Mouse (Mus musculus) embryonic facial prominence, embryonic 10.5 days (tissue): Measurements from ENCODE around the gene Gpr82. TPM values are rescaled to one million over a fixed set of nuclear protein-coding genes. Genes with fewer than 3 reads are reported as not detected.

ENCODE experiments used
- DNase-seq: peaks from one replicate; pipeline ENCODE4 v3.0.0-alpha.2; 2017; ENCODE audit warnings: low spot score
- H3K27ac ChIP-seq: fragments of 300-500 bp; sonication (generic); replicated peaks from 2 replicates; pipeline ENCODE4 v1.5.1; 2016; ENCODE audit warnings: mild to moderate bottlenecking
- H3K27me3 ChIP-seq: fragments of 300-500 bp; sonication (generic); replicated peaks from 2 replicates; pipeline ENCODE4 v1.6.1; 2016; ENCODE audit warnings: low read depth, mild to moderate bottlenecking; ENCODE audit not compliant: poor library complexity, severe bottlenecking
- H3K36me3 ChIP-seq: fragments of 300-500 bp; sonication (generic); replicated peaks from 2 replicates; pipeline ENCODE4 v1.6.1; 2016; ENCODE audit warnings: mild to moderate bottlenecking, moderate library complexity
- H3K4me1 ChIP-seq: fragments of 300-500 bp; sonication (generic); 2 replicates; pipeline ENCODE4 v1.6.1; 2016
- H3K4me3 ChIP-seq: fragments of 300-500 bp; sonication (generic); 2 replicates; pipeline ENCODE4 v1.5.1; 2016; ENCODE audit warnings: mild to moderate bottlenecking, moderate library complexity
- H3K9me3 ChIP-seq: fragments of 300-500 bp; sonication (generic); 2 replicates; pipeline ENCODE4 v1.6.1; 2016; ENCODE audit warnings: mild to moderate bottlenecking
- WGBS: fragments of 180-500 bp; shearing (Covaris S2); methylation state at CpG from one replicate; pipeline ENCODE4 v1.1.7; 2016; 5-methylcytosine and 5-hydroxymethylcytosine counted together
- polyA plus RNA-seq: library from polyadenylated mRNA; unstranded; fragments of >200 nt; fragmentation: Nextera tagmentation; extraction: Ambion mirVana; gene quantifications from 2 replicates; pipeline ENCODE4 v1.2.1, GENCODE M21; 2016

Gene Gpr82
- polyA plus RNA-seq, 1 experiment from 2014 or later: 0.42 TPM

- Histone ChIP-seq H3K27me3 (peaks cover 22% of the 10 kb centered on the region), H3K27ac (no peak overlapping the region), H3K4me1 (no peaks in the 10 kb centered on the region), H3K36me3 (no peaks in the 10 kb centered on the region), H3K4me3 (no peak overlapping the region), H3K9me3 (no peaks in the 10 kb centered on the region)
- WGBS: 88% methylated on average over 6 of the region's 6 CpGs
- no peak for DNase-seq
Observed at GRCm38 (mm10) chrX:13655906-13656305, 5.3 kb upstream of the Gpr82 start.

- H3K4me3 ChIP-seq: no peak overlapping the region
- peak; percentile 29 for DNase-seq
- WGBS: 3% methylated on average over 1 of the region's 1 CpGs
- H3K4me1 ChIP-seq: no peaks in the 10 kb centered on the region
- peaks cover 22% of the 10 kb centered on the region for H3K27me3 ChIP-seq
- no peak overlapping the region for H3K27ac ChIP-seq
- no peaks in the 10 kb centered on the region for H3K9me3 ChIP-seq
- no peaks in the 10 kb centered on the region for H3K36me3 ChIP-seq
Observed at GRCm38 (mm10) chrX:13656721-13657120, 4.4 kb upstream of the Gpr82 start.

DNA sequence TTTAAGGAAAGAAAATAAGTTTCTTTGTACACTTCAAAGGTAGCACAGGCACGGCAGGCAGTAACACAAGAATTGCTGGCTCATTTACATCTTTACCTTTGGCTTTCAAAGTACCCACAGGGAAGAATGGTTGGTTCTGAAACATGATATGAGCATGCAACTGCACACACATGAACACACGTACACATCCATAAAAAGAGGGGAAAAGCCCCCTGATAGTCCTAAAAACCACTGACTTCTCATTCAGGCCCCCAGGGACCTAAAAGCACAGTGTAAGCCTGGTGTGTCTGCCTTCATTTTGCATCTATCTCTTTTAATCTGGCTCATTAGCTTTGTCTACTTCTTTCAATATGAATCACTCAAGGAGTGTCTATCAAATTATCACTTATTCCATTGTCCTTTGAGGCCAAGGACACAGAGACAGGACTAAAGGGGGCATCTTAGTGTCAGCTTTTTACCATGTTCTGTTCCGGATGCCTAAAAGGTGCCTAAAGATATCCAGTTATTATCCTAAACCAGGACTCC, 2.5 kb upstream of the Gpr82 start:
- WGBS: 83% methylated on average over 3 of the region's 3 CpGs
- H3K4me1 ChIP-seq: no peaks in the 10 kb centered on the region
- H3K9me3 ChIP-seq: no peaks in the 10 kb centered on the region
- H3K27me3 ChIP-seq: peaks cover 14% of the 10 kb centered on the region
- H3K4me3 ChIP-seq: no peak overlapping the region
- no peaks in the 10 kb centered on the region for H3K36me3 ChIP-seq
- no peak overlapping the region for H3K27ac ChIP-seq
- DNase-seq: no peak

GRCm38 (mm10) chrX:13659201-13659890, 1.8 kb upstream of the Gpr82 start:
- 79% methylated on average over 4 of the region's 4 CpGs for whole genome bisulfite sequencing
- no peak overlapping the region for H3K27ac ChIP-seq
- no peaks in the 10 kb centered on the region for H3K36me3 ChIP-seq

DNA sequence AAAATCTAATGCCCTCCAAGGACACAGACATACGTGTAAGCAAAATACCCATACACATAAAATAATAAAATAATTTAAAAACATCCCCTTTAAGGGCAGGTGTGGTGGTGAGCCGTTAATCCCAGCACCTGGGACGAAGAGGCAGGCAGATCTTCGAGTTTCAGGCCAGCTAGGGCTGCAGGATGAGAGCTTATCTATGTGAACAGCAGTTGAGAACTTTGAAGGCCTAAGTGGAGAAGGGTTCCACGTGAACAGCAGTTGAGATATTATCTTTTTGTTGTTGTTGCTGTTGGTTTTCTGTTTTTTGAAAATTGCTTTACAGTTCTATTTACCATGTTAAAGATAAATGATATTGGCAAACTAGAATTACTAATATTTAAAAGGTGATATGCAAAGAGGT, 7.7 kb downstream of the Gpr82 start:
- 80% methylated on average over 5 of the region's 5 CpGs for WGBS
- H3K27ac ChIP-seq: no peak overlapping the region
- no peaks in the 10 kb centered on the region for H3K9me3 ChIP-seq
- H3K36me3 ChIP-seq: no peaks in the 10 kb centered on the region
- no peak for DNase-seq
- H3K4me3 ChIP-seq: no peak overlapping the region
- H3K4me1 ChIP-seq: no peaks in the 10 kb centered on the region
- H3K27me3 ChIP-seq: peaks cover 20% of the 10 kb centered on the region; the same call in 1 of the 2 replicates

More at GRCm38 (mm10) chrX:13659201-13659890, 1.8 kb upstream of the Gpr82 start:
- DNase-seq: no peak
- Histone ChIP-seq H3K4me1 (no peaks in the 10 kb centered on the region), H3K27me3 (peaks cover 14% of the 10 kb centered on the region), H3K9me3 (no peaks in the 10 kb centered on the region), H3K4me3 (no peak overlapping the region)

DNA sequence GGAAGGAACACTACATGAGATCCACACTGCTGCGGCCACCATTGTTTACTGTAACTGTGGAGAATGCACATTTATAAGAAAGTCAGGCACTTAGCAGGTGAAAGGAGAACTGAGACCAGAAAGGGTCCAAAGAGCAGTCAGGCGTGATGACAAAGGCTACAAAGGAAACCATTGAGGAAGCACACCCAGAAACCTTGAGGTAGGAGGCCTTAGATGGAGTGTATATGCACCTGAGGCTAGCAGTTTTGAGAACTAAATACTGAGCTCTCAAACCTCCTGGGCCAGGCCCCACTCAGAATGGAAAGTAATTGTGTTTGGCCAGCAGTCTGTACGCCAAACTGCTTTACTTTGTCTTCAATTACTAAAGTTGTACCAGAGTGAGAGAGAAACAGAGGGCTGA, 9.2 kb downstream of the Gpr82 start:
- no peaks in the 10 kb centered on the region for H3K9me3 ChIP-seq
- WGBS: 85% methylated on average over 3 of the region's 3 CpGs
- H3K4me1 ChIP-seq: no peaks in the 10 kb centered on the region
- H3K27ac ChIP-seq: no peak overlapping the region
- no peak overlapping the region for H3K4me3 ChIP-seq
- no peak for DNase-seq
- no peaks in the 10 kb centered on the region for H3K36me3 ChIP-seq
- peaks cover 20% of the 10 kb centered on the region; the same call in 1 of the 2 replicates for H3K27me3 ChIP-seq

GRCm38 (mm10) chrX:13673001-13673400, 11.8 kb downstream of the Gpr82 start:
- Histone ChIP-seq H3K4me1 (no peaks in the 10 kb centered on the region), H3K4me3 (no peak overlapping the region), H3K27ac (no peak overlapping the region), H3K36me3 (no peaks in the 10 kb centered on the region), H3K9me3 (no peaks in the 10 kb centered on the region), H3K27me3 (peaks cover 20% of the 10 kb centered on the region; the same call in 1 of the 2 replicates)
- 84% methylated on average over 3 of the region's 3 CpGs for WGBS
- DNase-seq: no peak

DNA sequence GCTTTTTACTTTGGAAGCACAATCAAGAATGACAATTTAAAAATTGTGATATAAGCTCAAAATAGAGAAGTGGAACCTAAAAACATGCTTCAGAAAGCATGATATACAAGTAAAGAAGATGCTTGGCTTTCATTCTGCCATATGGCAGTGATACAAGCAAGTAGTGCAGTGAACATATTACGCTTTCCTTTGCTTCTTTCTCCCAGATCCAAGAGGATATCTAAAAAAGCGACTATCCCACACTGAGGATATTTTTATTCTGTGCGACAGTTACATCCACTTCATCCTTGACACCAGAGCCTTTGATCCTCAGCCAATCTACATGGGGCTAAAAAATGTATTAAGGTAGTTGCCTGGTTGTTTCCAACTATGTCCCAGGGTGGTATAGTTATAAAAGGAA, 20.6 kb downstream of the Gpr82 start:
- no peak overlapping the region for H3K4me3 ChIP-seq
- H3K27ac ChIP-seq: no peak overlapping the region
- no peaks in the 10 kb centered on the region for H3K36me3 ChIP-seq
- 88% methylated on average over 3 of the region's 3 CpGs for WGBS
- H3K27me3 ChIP-seq: peaks cover 7% of the 10 kb centered on the region; the same call in 1 of the 2 replicates
- no peaks in the 10 kb centered on the region for H3K4me1 ChIP-seq
- no peaks in the 10 kb centered on the region for H3K9me3 ChIP-seq
- DNase-seq: no peak

- Histone ChIP-seq H3K36me3 (no peaks in the 10 kb centered on the region), H3K27me3 (peaks cover 7% of the 10 kb centered on the region; the same call in 1 of the 2 replicates), H3K4me3 (no peak overlapping the region), H3K9me3 (no peaks in the 10 kb centered on the region), H3K4me1 (no peaks in the 10 kb centered on the region), H3K27ac (no peak overlapping the region)
- 74% methylated on average over 1 of the region's 1 CpGs for WGBS
- no peak for DNase-seq
Observed at GRCm38 (mm10) chrX:13686589-13686988, 25.4 kb downstream of the Gpr82 start.

- no peaks in the 10 kb centered on the region for H3K9me3 ChIP-seq
- no peak overlapping the region for H3K27ac ChIP-seq
- H3K4me3 ChIP-seq: no peak overlapping the region
- no peaks in the 10 kb centered on the region for H3K36me3 ChIP-seq
- H3K27me3 ChIP-seq: no peaks in the 10 kb centered on the region
- WGBS: 70% methylated on average over 2 of the region's 2 CpGs
- DNase-seq: no peak
- H3K4me1 ChIP-seq: no peaks in the 10 kb centered on the region
Observed at GRCm38 (mm10) chrX:13688356-13688755, 27.2 kb downstream of the Gpr82 start.

- Histone ChIP-seq H3K9me3 (no peaks in the 10 kb centered on the region), H3K36me3 (no peaks in the 10 kb centered on the region), H3K4me1 (no peaks in the 10 kb centered on the region), H3K4me3 (no peak overlapping the region), H3K27me3 (no peaks in the 10 kb centered on the region), H3K27ac (no peak overlapping the region)
- WGBS: 86% methylated on average over 4 of the region's 4 CpGs
- no peak for DNase-seq
Observed at GRCm38 (mm10) chrX:13691865-13692264, 30.7 kb downstream of the Gpr82 start.

DNA sequence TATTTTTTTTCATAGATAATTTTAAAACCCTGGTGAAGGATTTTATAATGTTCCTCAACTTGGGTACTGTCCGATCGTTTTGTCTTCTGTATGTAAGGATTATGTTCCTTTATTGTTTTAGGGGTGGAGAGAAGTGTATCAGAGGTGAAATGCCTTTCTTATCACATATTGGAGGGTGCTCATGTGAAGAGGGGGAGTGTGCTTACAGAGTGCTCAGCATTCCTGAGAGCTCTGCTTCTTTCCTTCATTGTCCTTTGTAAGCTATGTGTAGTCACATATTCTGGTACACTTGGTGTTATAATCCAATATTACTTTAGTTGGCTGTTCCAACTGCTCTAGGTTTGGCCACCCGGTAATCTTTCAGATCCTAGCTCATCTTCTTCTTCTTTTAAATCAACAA, 39.5 kb downstream of the Gpr82 start:
- Histone ChIP-seq H3K9me3 (no peaks in the 10 kb centered on the region), H3K36me3 (no peaks in the 10 kb centered on the region), H3K4me1 (no peaks in the 10 kb centered on the region), H3K27me3 (no peaks in the 10 kb centered on the region), H3K27ac (no peak overlapping the region), H3K4me3 (no peak overlapping the region)
- DNase-seq: no peak
- 96% methylated on average over 3 of the region's 3 CpGs for WGBS

DNA sequence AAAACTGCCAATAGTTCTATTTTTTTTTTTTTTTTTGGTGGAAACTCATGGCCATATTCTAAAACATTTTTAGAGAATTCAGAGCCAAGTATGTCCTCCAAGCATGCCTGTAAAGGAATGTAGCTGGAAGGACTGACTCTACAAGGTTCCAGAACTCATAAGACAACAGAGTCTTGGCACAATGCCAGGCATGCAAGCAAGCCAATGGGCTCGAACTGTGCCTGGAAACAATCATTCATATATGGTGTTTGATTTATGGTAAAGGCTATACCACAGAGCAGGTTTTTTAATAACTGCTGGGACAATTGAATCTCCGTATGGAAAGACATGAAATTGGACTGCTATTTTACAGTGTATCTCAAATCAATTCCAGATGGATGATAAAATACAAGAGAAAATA, 43.9 kb downstream of the Gpr82 start:
- 77% methylated on average over 2 of the region's 2 CpGs for WGBS
- Histone ChIP-seq H3K4me1 (no peaks in the 10 kb centered on the region), H3K9me3 (no peaks in the 10 kb centered on the region), H3K4me3 (no peak overlapping the region), H3K27ac (no peak overlapping the region), H3K36me3 (no peaks in the 10 kb centered on the region), H3K27me3 (no peaks in the 10 kb centered on the region)
- no peak for DNase-seq
